Mouse (Mus musculus): ENCODE results near the gene Mgat4b.

Mgat4b gene

DNA sequence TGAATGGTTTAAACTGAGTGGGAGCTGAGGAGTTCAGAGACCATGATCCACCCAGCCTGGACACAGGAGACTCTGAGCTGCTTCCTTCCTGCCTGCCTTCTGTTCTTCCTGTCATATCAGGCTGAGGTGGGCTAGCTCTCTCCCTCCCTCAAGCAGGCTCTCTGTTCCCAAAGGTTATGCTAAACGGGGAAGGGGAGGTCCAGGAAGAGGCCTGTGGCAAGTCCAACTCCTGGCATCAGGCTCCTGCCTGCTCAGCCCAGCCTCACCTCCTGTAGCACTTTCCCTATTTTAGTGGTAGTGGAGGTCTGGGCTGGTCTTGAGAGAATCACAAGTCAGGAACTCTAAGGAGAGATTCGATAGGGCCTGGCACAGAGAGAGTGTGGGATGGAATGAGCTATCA is 15.7 kb downstream of the Mgat4b start:
- DNase-seq, result no peak

DNA sequence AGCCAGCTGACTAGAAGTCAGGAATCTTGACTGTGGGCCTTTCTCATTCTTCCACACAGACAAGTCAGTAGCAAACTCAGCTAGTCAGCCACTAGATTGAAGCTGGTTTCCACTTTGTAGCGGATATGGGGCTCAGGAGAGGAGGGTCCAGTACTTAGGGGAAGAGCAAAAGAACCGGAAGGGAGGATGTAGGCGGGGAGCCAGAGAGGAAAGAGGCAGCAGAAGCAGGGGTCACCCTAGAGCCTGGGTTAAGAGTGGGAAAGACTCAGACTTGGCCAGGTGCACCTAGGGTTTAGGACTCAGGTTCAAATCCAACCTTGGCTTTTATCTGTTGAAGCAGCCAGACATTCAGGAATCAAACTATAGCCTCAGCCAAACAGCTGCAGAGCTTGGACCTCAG is 16.5 kb downstream of the Mgat4b start:
- DNase-seq, result no peak

DNA sequence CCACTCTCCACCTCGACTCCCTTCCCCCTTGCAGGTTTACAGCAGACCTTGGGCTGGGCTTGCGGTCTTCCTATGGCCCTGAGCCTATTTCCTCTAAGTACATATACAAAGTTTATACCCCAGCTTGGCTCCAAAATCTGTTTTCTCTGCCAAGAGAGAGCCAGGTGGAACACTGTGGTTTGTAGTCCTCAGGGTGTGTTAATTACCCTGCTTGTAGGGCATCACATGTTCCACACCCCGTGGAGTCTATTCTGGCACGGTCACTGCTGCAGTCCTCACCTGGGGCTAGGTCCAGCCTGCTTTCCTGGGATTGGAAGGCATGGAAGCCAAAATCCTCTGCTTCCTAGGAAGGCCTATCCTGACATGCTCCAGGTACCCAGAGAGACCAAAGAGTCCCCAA is 17.0 kb downstream of the Mgat4b start:
- no peak for DNase-seq

DNA sequence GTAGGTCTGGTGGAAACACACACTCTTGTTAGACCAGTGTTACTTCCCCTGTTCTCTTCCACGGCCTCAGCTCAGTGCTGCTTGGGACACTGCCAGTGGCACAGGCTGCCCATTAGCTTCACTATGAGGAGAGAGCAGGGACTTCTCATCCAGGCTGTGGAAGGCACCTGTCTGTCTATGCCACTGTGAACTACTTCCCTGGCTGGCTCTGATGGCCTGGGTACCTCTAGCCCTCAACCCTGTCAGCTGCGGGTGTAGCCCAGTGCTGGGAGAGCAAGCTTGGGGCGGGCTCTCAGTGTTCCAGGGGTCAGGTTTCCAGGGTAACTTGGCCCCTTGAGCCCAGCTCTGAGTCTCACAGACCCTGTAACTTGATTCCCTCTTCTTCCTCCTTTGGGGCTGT is 18.1 kb downstream of the Mgat4b start:
- no peak for DNase-seq

DNA sequence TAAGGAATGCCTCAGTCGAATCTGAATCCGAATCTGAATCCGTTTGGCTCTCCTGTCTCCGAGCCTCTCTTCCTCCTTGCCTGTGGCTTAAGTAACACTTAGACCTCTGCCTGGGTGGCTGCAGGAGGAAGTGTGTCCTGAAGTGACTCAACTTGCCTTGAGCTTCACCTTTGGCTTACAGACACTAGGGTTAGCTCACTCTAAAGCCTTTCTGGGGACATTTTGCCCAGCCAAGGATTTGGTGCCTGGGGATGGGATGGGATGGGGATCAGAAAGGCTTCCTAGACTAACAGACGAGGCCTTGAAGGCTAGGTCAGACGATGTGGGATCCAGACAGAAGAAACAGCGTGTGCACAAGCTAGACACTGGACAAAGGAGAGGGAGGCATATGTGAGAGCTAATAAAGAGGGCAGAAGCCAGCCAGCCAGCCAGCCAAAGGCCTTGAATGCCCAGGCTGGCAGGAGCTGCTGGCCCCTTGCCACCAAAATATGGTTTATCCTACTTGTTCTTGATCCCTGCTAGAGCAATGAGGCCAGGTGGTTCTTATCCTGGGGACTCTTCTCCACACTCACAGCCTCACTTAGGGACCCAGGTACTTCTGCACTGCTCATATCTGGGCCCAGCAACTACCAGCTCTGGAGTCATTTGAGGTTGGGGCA is 18.7 kb downstream of the Mgat4b start:
- no peak for DNase-seq

DNA sequence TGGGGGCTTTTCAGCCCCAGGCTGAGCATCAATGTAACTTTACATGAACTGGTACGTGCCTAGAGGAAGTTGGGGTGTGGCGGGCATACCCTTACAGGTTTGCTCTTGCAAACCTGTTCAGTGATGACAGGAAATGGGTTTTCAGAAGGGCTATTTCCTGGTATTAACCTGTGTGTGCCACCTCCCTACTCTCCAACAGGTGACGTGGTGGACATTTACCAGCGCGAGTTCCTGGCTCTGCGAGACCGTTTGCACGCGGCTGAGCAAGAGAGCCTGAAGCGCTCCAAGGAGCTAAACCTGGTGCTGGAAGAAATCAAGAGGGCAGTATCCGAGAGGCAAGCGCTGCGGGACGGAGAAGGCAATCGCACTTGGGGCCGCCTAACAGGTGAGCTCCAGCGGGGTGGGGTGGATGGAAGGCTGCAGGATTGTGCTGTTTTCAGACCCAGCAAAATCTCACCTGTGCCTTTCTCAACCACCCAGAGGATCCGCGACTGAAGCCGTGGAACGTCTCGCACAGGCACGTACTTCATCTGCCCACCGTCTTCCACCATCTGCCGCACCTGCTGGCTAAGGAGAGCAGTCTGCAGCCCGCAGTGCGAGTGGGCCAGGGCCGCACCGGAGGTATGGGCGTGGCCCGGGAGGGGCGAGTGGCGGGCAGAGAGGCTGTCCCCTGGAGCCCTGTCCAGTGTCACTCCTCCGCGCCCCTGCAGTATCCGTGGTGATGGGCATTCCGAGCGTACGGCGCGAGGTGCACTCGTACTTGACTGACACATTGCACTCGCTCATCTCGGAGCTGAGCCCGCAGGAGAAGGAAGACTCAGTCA is 20.0 kb downstream of the Mgat4b start:
- no peak for DNase-seq

DNA sequence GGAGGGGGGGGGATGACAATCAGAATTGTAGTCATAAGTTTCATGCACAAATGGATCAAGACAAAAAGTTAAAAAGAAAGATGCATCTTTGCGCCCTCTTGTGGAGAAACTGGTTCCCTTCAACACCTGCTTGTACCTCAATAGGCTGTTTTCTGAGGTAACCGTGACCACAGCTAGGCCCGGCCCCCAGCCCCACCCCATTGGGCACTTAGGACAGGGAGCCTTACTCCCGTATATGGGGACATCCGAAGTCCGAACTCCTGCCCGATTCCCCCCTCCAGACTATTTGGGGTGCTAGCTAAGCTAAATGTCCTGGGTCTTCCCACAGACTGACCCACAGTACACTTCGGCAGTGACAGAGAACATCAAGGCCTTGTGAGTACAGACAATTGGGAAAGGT is 20.7 kb downstream of the Mgat4b start:
- DNase-seq, result peak in 1 of 2 experiments; percentile 58

DNA sequence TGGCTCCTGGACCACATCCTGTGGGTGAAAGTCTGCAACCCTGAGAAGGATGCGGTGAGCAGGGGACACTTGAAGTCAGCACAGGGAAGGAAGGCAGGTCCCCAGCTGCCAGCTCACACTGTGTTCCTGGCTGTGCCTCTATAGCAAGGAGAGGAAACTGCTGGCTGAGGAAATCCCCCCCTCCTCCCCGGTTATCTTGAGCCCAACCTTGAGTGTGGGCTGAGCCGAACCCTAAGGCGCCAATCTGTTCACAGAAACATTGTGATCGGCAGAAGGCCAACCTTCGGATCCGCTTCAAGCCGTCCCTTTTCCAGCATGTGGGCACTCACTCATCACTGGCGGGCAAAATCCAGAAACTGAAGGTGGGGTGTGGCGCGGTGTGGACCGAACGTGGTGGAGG is 22.3 kb downstream of the Mgat4b start:
- DNase-seq, result no peak

DNA sequence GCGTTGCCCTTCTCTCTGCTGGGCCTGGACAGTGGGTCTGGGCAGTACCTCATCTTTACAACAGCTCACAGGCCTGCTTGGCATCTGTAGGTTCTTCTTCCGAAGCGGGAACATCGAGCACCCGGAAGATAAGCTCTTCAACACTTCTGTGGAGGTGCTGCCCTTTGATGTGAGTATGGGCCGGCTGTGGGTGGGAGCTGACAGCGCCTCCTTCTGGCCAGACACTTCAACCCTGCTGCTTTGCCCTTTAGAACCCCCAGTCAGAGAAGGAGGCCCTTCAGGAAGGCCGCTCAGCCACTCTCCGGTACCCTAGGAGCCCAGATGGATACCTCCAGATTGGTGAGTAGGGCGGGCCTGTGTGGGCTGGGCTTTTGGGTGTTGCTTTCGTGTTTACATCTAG is 23.3 kb downstream of the Mgat4b start:
- no peak for DNase-seq

DNA sequence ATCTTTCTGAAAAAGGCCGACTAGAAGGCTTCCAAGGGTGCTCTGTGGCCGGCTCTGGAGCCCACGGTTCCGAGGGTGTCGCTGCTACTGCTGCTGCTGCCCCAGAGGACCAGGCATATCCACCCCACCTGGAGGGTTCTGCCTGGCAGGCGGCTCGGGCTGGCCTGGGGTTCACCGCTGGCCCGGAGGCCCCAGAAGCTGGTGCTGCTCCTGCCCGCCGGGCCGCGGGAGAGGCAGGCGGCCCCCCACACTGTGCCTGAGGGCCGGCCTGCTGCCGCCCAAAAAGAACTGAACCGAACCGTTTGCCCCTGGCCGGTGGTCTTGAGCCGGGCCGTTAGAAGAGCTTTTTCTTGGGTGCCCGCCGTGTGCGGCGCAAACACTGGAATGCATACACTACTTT is 23.9 kb downstream of the Mgat4b start:
- no peak for DNase-seq

DNA sequence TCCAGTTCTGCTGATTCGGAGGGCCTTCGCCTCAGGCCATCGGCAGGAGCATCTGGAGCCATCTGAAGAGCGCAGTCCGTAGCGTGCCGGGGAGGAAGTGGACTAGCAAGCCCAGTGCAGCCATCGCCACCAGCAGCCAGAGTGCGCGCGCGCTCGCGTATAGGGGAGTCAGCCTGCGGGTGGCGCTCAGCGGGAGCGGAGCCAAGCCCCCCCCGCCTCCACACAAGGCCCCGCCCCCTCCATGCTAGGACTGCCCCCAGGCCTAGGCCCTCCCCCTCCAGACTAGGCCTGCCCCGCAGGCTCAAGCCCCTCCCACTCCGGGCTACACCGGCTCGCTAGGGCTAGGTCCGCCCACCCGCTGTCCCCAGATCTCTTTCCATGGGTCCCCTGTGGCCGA is 25.8 kb downstream of the Mgat4b start:
- DNase-seq, result peak; percentile 87 to 91

DNA sequence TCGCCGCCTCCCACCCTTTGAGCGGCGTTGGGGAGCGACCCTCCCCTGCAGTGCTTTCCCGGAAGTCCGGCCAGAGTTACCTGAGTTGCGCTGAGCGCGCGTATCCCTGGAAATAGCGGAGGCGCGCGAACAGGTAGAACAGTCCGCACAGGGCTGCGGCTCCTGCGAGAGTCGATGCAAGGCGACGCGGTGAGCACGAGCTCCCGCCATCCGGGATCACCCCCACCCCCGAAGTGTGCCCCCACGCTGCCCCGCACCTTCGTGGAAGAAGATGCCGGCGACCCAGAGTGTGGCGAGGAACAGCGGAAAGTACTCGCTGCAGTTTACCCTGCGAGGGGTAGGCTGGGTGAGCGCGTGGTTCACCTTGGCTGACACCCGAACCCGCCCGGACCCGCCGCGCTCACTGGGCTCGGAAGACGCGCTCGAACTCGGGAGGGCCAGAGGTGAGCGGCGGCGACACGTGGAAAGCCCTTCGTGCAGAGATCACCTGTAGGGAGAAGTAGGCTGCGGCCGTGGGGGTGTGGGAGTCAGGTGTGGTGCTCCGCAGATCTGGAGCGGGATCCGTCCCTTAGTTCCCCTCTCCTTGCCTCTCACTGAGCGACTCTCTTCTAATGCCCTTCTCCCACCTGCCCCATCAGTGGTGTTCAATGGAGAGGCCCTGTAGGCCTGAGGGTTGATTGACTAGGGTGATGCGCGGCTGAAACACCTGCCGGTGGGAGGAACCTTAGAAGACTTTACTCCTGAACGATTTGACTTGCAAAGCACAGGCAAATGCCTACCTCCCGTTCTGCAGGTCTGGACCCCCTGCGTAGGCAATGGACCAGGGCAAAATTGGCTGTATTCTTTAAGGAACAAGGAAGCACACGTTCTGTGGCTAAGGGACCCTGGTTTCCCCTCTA is 26.5 kb downstream of the Mgat4b start:
- DNase-seq, result no peak

DNA sequence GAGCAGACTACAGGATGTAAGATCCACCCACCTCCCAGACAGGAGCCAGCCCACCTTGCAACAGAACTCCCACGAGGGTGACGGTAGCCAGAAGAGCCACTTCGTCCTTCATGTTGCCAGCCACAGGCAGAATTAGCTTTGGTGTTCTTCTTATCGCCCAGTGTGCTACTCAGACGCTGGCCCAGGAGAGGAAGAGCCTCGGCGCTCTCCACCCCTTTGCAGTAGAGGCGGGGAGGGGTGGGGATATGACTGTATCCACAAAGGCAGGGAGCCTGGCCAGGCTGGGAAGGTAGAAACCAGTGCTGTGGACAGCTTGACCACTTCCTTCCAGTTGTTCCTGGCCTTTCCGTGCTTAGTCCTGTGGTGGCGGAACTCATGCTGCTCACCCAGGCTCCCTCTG is 27.6 kb downstream of the Mgat4b start, which contains the start of gene Ltc4s:
TSS of gene Ltc4s (minus strand) at position 293 of the 400 bp plus-strand sequence.
- no peak for DNase-seq

DNA sequence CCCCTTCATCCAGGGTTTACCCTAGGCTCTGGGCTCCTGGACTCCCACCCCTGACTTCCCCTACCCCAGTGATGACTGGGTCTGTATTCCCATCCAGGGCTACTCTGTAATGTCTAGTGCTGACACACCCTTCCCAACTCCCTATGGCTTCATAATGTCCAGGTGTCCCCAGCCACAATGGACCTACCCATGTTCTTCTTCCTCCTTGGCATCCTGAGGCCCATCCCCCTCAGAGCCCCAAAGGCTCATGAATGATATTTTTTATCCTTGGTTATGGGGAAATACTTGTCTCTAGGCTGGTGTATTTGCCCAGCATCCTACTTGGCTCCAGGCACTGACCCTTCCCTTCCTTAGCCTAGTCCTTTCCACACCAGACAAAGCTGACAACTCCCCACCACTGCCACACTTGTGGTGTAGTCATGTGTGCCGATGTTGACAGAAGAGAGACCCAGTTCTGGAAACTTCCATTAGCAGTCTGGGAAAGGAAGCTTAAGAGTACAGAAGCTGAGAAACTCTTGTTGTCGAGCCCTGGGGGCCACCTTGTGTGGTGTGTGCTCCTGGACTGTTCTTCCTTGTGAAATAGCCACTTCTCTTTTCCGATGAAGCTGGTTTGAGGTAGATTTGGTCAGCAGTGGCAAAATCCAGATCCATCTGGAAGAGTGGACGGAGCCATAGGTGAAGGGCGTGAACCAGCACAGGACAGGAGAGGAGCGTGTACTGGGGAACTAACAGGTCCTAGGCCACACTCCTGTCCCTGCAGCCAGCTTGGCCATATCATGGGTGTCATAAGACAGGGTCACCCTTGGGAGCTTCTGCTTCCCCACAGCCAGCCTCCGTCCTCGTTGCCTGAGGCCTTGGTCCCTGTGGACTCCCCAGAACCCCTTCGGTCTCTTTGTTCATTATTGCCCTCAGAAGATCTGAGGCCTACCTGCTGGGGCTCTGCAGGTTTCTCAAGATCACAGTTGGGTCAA is 28.4 kb downstream of the Mgat4b start:
- DNase-seq, result no peak

DNA sequence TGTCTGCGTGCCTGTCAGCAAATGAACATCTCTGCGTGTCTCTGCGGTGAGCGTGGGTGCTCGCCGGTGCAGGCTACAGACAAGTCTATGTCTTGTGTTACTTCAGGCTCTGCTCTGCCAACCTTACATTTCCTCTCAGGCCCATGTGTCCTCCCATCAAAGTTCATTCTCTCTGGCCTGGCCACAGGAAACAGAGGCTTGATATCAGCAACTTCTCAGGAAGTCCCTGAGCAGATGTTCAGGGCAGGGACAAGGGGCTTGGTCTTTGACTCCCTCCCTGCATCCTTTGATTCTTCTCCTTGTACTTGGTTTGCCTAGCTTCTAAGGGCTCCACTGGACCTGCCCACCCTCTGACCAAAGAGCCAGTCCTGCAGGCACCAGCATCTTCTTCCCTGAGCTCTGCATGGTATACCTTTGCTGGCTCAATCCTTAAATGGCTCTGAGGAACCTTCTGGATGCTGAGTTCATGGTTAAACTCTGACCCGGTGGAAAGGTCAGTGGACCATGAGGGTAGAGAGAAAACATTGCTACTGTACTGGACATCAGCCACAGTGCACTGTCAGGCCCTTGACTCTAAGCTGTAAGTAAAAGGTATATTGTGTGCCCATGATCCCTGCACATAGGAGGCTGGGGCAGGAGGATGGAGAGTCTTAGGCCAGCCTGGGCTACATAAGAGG is 29.7 kb downstream of the Mgat4b start:
- DNase-seq, result no peak

DNA sequence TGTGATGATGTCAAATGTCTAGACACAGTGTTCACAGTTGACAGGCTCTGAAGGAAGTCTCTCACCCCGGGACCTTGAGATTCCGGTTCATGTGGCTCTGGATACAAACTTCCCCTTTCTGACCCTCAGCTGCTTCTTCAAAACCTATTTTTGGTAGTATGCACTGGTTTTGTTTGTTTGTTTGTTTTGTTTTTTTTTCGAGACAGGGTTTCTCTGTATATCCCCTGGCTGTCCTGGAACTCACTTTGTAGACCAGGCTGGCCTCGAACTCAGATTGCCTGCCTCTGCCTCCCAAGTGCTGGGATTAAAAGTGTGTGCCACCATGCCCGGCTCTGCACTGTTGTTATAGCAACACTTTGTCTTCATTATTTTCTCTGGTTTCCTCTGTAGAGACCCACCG is 33.2 kb downstream of the Mgat4b start:
- no peak for DNase-seq

DNA sequence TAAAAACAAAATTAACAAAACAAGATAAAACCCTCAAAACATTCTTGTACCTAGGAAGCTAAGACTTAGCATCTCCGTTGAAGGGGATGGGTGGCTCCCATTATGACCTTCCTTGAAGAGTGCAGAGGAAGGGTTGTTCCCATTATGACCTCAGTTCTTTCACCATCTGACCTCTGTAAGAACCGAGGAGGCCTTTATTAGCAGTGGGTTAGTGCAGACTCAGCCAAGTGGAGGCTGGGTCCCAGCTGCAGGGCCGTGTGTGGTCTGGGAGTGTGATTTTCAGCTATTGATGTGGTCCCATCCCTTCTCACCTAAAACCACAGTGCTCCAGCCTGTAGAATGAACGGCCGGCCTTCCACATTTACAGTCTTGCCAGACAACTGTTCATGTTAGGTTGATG is 34.6 kb downstream of the Mgat4b start:
- no peak for DNase-seq

DNA sequence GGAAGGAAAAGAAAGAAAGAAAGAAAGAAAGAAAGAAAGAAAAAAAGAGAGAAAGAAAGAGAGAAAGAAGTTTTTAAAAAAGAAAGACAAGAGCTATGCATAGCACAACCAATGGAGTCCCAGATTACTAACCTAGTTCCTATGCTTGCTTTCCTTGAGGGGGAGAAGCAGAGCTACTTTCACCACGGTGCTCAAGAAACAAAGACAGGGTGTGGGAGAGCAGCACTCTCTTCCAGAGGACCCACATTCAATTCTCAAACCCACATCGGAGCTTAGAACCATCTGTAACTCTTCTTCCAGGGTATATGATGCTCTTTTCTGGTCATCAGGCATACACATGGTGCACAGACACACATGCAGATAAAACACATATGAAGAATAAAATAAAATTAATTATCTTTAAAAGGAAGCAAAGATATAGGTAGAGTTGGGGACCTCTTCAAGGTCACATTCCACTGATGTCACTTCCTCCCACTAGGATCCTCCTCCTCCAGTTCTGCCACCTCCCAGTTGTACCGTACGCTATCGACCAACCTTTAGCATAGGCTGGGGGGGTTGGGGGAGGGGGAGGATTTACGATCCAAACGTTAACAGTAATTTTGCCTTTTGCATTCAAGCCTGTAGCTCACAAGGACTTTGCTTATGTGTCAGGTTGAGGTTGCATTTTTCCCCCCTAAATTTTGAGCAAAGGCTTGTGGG is 37.9 kb downstream of the Mgat4b start:
- no peak for DNase-seq

DNA sequence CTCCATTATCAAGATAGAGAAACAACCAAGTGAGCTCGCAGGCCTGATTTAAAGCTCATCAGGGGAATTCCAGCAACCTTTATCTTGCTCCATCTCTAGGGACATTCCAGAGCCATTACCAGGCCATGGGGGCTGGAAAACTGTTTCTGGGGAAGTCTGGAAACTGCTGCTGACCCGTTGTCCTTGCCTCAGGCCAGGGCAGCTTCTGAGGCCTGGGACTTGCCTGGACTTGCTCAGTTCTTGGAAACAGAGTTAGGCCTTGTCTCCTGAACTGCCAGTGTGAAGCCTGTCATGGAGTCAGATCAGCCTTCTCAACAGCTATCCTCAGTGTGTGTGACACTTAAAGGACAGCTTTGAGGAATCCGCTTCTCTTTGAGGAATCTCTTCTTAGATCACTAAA is 41.5 kb downstream of the Mgat4b start:
- no peak for DNase-seq

DNA sequence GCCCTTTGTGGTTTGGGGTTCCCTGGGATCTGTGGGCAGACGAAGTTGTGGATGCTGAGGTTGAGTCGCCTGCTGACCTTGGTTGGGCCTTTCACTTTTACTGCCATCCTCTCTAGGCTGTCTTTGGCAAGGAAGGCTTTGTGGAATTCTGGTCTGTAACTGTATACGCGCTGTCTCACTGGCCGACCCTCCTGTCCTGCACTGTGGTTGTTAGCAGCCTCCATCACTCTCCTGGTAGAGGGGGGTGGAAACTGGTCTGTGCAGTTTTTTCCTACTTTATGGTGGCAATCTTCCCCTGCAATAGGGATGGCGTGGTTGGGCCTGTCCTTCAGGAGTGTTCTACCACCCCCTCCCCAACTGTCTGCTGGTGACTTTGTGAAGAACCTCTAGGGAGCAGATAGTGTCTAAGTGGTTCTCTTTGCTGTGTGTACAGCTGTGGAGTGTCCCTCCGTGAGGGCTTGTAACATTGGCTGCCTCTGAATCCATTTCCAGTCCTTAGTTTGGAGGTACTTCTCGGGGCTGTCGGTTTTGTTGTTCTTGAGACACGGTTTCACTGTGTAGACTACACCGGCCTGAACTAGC is 42.1 kb downstream of the Mgat4b start:
- no peak for DNase-seq

DNA sequence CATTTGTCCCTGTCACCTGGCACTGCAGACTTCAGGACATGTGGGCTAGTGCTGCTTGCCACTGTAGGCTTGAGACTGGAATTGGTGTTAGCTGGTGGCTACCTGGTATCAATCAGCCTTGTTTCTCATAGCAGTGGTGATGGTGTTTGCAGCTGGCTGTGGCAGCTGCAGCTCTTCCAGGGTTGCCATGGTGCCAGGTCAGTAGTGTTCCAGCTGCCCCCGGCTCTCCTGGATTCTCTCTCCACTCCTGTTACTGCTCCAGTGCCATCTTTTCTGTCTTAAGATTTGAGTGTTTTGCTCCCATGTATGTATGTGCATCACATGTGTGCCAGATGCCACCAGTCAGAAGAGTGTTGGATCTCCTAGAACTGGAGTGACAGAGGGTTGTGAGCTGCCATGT is 42.7 kb downstream of the Mgat4b start:
- no peak for DNase-seq
